Mouse (Mus musculus) CH12.LX (cell line): ENCODE results near the gene Olfr92.

Experiments
- CHD2 ChIP-seq: IDR thresholded peaks from 2 replicates; pipeline ENCODE4 v1.6.1; 2011; ENCODE audit warnings: low read length, improper control_type of control experiment
- CTCF ChIP-seq, 2 experiments: IDR thresholded peaks in 1 of 2; conservative IDR thresholded peaks in 1 of 2; 2 replicates each; pipeline ENCODE4 v1.5.1; 2011 to 2012; ENCODE audit warnings: low read depth in 2 of 2, low read length in 2 of 2, improper control_type of control experiment in 1 of 2, inconsistent platforms in 1 of 2, mild to moderate bottlenecking in 1 of 2, moderate library complexity in 1 of 2
- EP300 ChIP-seq: IDR thresholded peaks from 2 replicates; pipeline ENCODE4 v1.6.1; 2011; ENCODE audit warnings: low read length, improper control_type of control experiment
- IRF4 ChIP-seq: IDR thresholded peaks from 2 replicates; pipeline ENCODE4 v1.6.1; 2014; ENCODE audit warnings: low read depth, mild to moderate bottlenecking, inconsistent platforms, low read length, improper control_type of control experiment
- MAX ChIP-seq: IDR thresholded peaks from 2 replicates; pipeline ENCODE4 v1.6.1; 2011; ENCODE audit warnings: low read length, improper control_type of control experiment
- POLR2AphosphoS2 ChIP-seq: IDR thresholded peaks from 2 replicates; pipeline ENCODE4 v1.6.1; 2011; ENCODE audit warnings: low read depth, low read length, improper control_type of control experiment
- RAD21 ChIP-seq: IDR thresholded peaks from 2 replicates; pipeline ENCODE4 v1.6.1; 2011; ENCODE audit warnings: low read depth, mild to moderate bottlenecking, low read length, improper control_type of control experiment, moderate library complexity
- SMC3 ChIP-seq: IDR thresholded peaks from 2 replicates; pipeline ENCODE4 v1.6.1; 2011; ENCODE audit warnings: low read depth, low read length, improper control_type of control experiment
- UBTF ChIP-seq: IDR thresholded peaks from 2 replicates; pipeline ENCODE4 v1.6.1; 2012; ENCODE audit warnings: low read depth, mild to moderate bottlenecking, inconsistent platforms, low read length, improper control_type of control experiment, moderate library complexity
- USF1 ChIP-seq: IDR thresholded peaks from 2 replicates; pipeline ENCODE4 v1.6.1; 2014; ENCODE audit warnings: low read depth, mild to moderate bottlenecking, inconsistent platforms, low read length, improper control_type of control experiment
- ZC3H11A ChIP-seq: IDR thresholded peaks from 2 replicates; pipeline ENCODE4 v1.6.1; 2012; ENCODE audit warnings: low read depth, mild to moderate bottlenecking, inconsistent platforms, low read length, improper control_type of control experiment
- ZMIZ1 ChIP-seq: IDR thresholded peaks from 2 replicates; pipeline ENCODE4 v1.6.1; 2012; ENCODE audit warnings: low read depth, mild to moderate bottlenecking, inconsistent platforms, low read length, improper control_type of control experiment
- ZNF384 ChIP-seq: IDR thresholded peaks from 2 replicates; pipeline ENCODE4 v1.6.1; 2012; ENCODE audit warnings: low read depth, low read length, improper control_type of control experiment, inconsistent platforms

- TF ChIP-seq ZNF384 (no peak), UBTF (no peak), CTCF (conservative IDR thresholded peaks at IDR 0.05 in 1 of 2, IDR thresholded peaks at IDR 0.05 in 1 of 2; ENCODE audit: low read depth in 2 of 2, low read length in 2 of 2) (no peak), MAX (no peak), IRF4 (no peak), POLR2AphosphoS2 (no peak), ZC3H11A (no peak), SMC3 (no peak), USF1 (no peak), ZMIZ1 (no peak), EP300 (no peak), CHD2 (no peak), RAD21 (no peak)
These were observed 26.6 kb downstream of the Olfr92 start for GRCm38 (mm10) chr17:37093289-37093688.
